Mouse (Mus musculus): Measurements from ENCODE around the gene Gm21834. TPM values are rescaled to one million over a fixed set of nuclear protein-coding genes. Genes with fewer than 3 reads are reported as not detected.

Gm21834 gene
- polyA plus RNA-seq (2012; rRNA removed): not detected in 2 replicates

GRCm38 (mm10) chr17:57742119-57742518, at the start of gene Gm21834:
TSS of gene Gm21834 (minus strand) at chr17:57742219.
- H3K4me3 ChIP-seq (ENCODE audit: insufficient read depth, low read length): no peak within 1 kb of the TSS
- no peaks in the 10 kb centered on the region for H3K4me1 ChIP-seq (ENCODE audit: control insufficient read depth, insufficient read depth, low read length)
- no peak within 1 kb of the TSS for H3K27ac ChIP-seq (ENCODE audit: insufficient read depth, low read length)
- TF ChIP-seq POLR2A (IDR thresholded peaks at IDR 0.05; ENCODE audit: extremely low read depth, insufficient read depth, low read length) (no peak), CTCF (IDR thresholded peaks at IDR 0.05; ENCODE audit: extremely low read depth, insufficient read depth, low read length) (no peak)

GRCm38 (mm10) chr17:57788161-57788799, 46.3 kb upstream of the Gm21834 start:
- no peak overlapping the region for H3K27ac ChIP-seq (ENCODE audit: insufficient read depth, low read length)
- TF ChIP-seq POLR2A (IDR thresholded peaks at IDR 0.05; ENCODE audit: extremely low read depth, insufficient read depth, low read length) (no peak), CTCF (IDR thresholded peaks at IDR 0.05; ENCODE audit: extremely low read depth, insufficient read depth, low read length) (no peak)

GRCm38 (mm10) chr17:57770904-57771303, 28.9 kb upstream of the Gm21834 start:
- Histone ChIP-seq H3K4me1 (ENCODE audit: control insufficient read depth, insufficient read depth, low read length) (no peaks in the 10 kb centered on the region), H3K4me3 (ENCODE audit: insufficient read depth, low read length) (no peak overlapping the region; the same call in 1 of the 2 replicates), H3K27ac (ENCODE audit: insufficient read depth, low read length) (no peak overlapping the region)
- TF ChIP-seq CTCF (IDR thresholded peaks at IDR 0.05; ENCODE audit: extremely low read depth, insufficient read depth, low read length) (peak; percentile 65), POLR2A (IDR thresholded peaks at IDR 0.05; ENCODE audit: extremely low read depth, insufficient read depth, low read length) (no peak)

More at GRCm38 (mm10) chr17:57788161-57788799, 46.3 kb upstream of the Gm21834 start:
- no peak overlapping the region for H3K4me3 ChIP-seq (ENCODE audit: insufficient read depth, low read length)
- no peaks in the 10 kb centered on the region for H3K4me1 ChIP-seq (ENCODE audit: control insufficient read depth, insufficient read depth, low read length)

- no peak within 1 kb of the TSS for H3K27ac ChIP-seq (ENCODE audit: insufficient read depth, low read length)
- H3K4me1 ChIP-seq (ENCODE audit: control insufficient read depth, insufficient read depth, low read length): no peaks in the 10 kb centered on the region
- no peak for TF ChIP-seq POLR2A (IDR thresholded peaks at IDR 0.05; ENCODE audit: extremely low read depth, insufficient read depth, low read length)
- TF ChIP-seq CTCF (IDR thresholded peaks at IDR 0.05; ENCODE audit: extremely low read depth, insufficient read depth, low read length): no peak
- H3K4me3 ChIP-seq (ENCODE audit: insufficient read depth, low read length): peak within 1 kb of the TSS; percentile 43
Measured at GRCm38 (mm10) chr17:57768622-57769610, 26.9 kb upstream of the Gm21834 start, which contains the start of gene Cntnap5c. TSS of gene Cntnap5c (plus strand) at chr17:57769570.

GRCm38 (mm10) chr17:57767306-57767705, 25.3 kb upstream of the Gm21834 start:
- TF ChIP-seq CTCF (IDR thresholded peaks at IDR 0.05; ENCODE audit: extremely low read depth, insufficient read depth, low read length) (no peak), POLR2A (IDR thresholded peaks at IDR 0.05; ENCODE audit: extremely low read depth, insufficient read depth, low read length) (no peak)
- Histone ChIP-seq H3K4me1 (ENCODE audit: control insufficient read depth, insufficient read depth, low read length) (no peaks in the 10 kb centered on the region), H3K27ac (ENCODE audit: insufficient read depth, low read length) (no peak overlapping the region), H3K4me3 (ENCODE audit: insufficient read depth, low read length) (no peak overlapping the region)

- Histone ChIP-seq H3K27ac (ENCODE audit: insufficient read depth, low read length) (no peak overlapping the region), H3K4me3 (ENCODE audit: insufficient read depth, low read length) (no peak overlapping the region), H3K4me1 (ENCODE audit: control insufficient read depth, insufficient read depth, low read length) (no peaks in the 10 kb centered on the region)
- no peak for TF ChIP-seq POLR2A (IDR thresholded peaks at IDR 0.05; ENCODE audit: extremely low read depth, insufficient read depth, low read length)
- no peak for TF ChIP-seq CTCF (IDR thresholded peaks at IDR 0.05; ENCODE audit: extremely low read depth, insufficient read depth, low read length)
Measured at GRCm38 (mm10) chr17:57758033-57758432, 16.0 kb upstream of the Gm21834 start.

GRCm38 (mm10) chr17:57694791-57695190, 47.2 kb downstream of the Gm21834 start:
- Histone ChIP-seq H3K4me1 (ENCODE audit: control insufficient read depth, insufficient read depth, low read length) (no peaks in the 10 kb centered on the region), H3K4me3 (ENCODE audit: insufficient read depth, low read length) (no peak overlapping the region), H3K27ac (ENCODE audit: insufficient read depth, low read length) (no peak overlapping the region)
- TF ChIP-seq CTCF (IDR thresholded peaks at IDR 0.05; ENCODE audit: extremely low read depth, insufficient read depth, low read length) (no peak), POLR2A (IDR thresholded peaks at IDR 0.05; ENCODE audit: extremely low read depth, insufficient read depth, low read length) (no peak)

Other genes starting within 250 kb of the Gm21834 start
- not detected in 2 replicates for gene Vmn2r120, start 196.7 kb downstream of the Gm21834 start, polyA plus RNA-seq (2012; rRNA removed)
- 1.2 and 1.7 TPM in 2 replicates for gene Cntnap5c, start 27.4 kb upstream of the Gm21834 start, polyA plus RNA-seq (2012; rRNA removed)

Measured in cortical plate, adult 2 months (tissue).